Mouse (Mus musculus) Patski (cell line): ENCODE results near the gene Itga4. TPM values are rescaled to one million over a fixed set of nuclear protein-coding genes. Genes with fewer than 3 reads are reported as not detected.

Experiments
- ATAC-seq: fragments of 100-300 bp; one replicate; pipeline ENCODE4 v1.8.0; 2021
- CTCF ChIA-PET: fragments of 350-600 bp; sonication (Branson Sonifier 250); formaldehyde crosslinking; loops from one replicate; lab custom pipeline; 2022; ENCODE audit warnings: inconsistent platforms; lab: Charles Lee
- POLR2A ChIA-PET: fragments of 350-600 bp; sonication (Branson Sonifier 250); formaldehyde crosslinking; loops from one replicate; lab custom pipeline; 2022; ENCODE audit warnings: antibody characterized with exemption, inconsistent platforms; lab: Charles Lee
- DNase-seq: peaks from one replicate; pipeline ENCODE4 v3.0.0-alpha.2; 2011; ENCODE audit warnings: low read depth, low spot score
- H3K27me3 ChIP-seq: fragments of 371-371 bp; one replicate; pipeline ENCODE4 v1.5.1; 2021
- CTCF ChIP-seq: fragments of 100-300 bp; IDR thresholded peaks from one replicate; pipeline ENCODE4 v1.5.1; 2021
- in situ Hi-C: fragments of 300-500 bp; cut with MboI; formaldehyde crosslinking; loops from 3 replicates; pipeline ENCODE4 v1.11.1; 2018; ENCODE audit warnings: low pct_unique_long_range_greater_than_20kb, mixed read lengths
- polyA plus RNA-seq: library from polyadenylated mRNA; unstranded; gene quantifications from one replicate; pipeline ENCODE4 v1.2.3, GENCODE M21; 2021

Itga4 gene
- 0.04 TPM for polyA plus RNA-seq

- in situ Hi-C loops = no loop called here
- no peak for ATAC-seq
- DNase-seq = no peak
- TF ChIP-seq CTCF = no peak
- POLR2A ChIA-PET = no interaction called here
- CTCF ChIA-PET = interaction anchor here (1.0 to 1.1 kb wide), 2 partner anchors 8 to 341 kb away, joined by 3 read pairs; no protein-coding TSS in a partner anchor
- no peaks in the 10 kb centered on the region for H3K27me3 ChIP-seq
Observed at GRCm38 (mm10) chr2:79255192-79256000, at the start of gene Itga4. Gene Itga4, plus strand, starts transcription at chr2:79255426.

- CTCF ChIA-PET = no interaction called here
- in situ Hi-C loops = no loop called here
- DNase-seq = no peak
- no peak for TF ChIP-seq CTCF
- POLR2A ChIA-PET = no interaction called here
- no peak for ATAC-seq
- no peaks in the 10 kb centered on the region for H3K27me3 ChIP-seq
Observed at GRCm38 (mm10) chr2:79206191-79206755, 49.0 kb upstream of the Itga4 start.

- ChIA-PET POLR2A (no interaction called here), CTCF (no interaction called here)
- TF ChIP-seq CTCF = no peak
- DNase-seq = no peak
- H3K27me3 ChIP-seq = no peaks in the 10 kb centered on the region
- ATAC-seq = no peak
- in situ Hi-C loops = no loop called here
Observed at GRCm38 (mm10) chr2:79214982-79215381, 40.2 kb upstream of the Itga4 start.

- in situ Hi-C loops = no loop called here
- ChIA-PET CTCF (no interaction called here), POLR2A (no interaction called here)
- no peaks in the 10 kb centered on the region for H3K27me3 ChIP-seq
- TF ChIP-seq CTCF = no peak
- DNase-seq (no peak), ATAC-seq (no peak)
Observed at GRCm38 (mm10) chr2:79215479-79215878, 39.7 kb upstream of the Itga4 start.

- POLR2A ChIA-PET = no interaction called here
- ATAC-seq = no peak
- no peak for DNase-seq
Observed at GRCm38 (mm10) chr2:79224714-79225426, 30.4 kb upstream of the Itga4 start.

GRCm38 (mm10) chr2:79227805-79228241, 27.4 kb upstream of the Itga4 start:
- ChIA-PET CTCF (no interaction called here), POLR2A (no interaction called here)
- DNase-seq (no peak), ATAC-seq (peak; percentile 31)
- H3K27me3 ChIP-seq = peaks cover 6% of the 10 kb centered on the region
- in situ Hi-C loops = no loop called here
- no peak for TF ChIP-seq CTCF

More at GRCm38 (mm10) chr2:79224714-79225426, 30.4 kb upstream of the Itga4 start:
- CTCF ChIA-PET = interaction anchor here (0.8 kb wide), 1 partner anchor 13 kb away, joined by 3 read pairs; no protein-coding TSS in a partner anchor
- in situ Hi-C loops = no loop called here
- no peak for TF ChIP-seq CTCF
- peaks cover 6% of the 10 kb centered on the region for H3K27me3 ChIP-seq

- no peaks in the 10 kb centered on the region for H3K27me3 ChIP-seq
- DNase-seq = no peak
- no peak for TF ChIP-seq CTCF
- in situ Hi-C loops = no loop called here
- ChIA-PET CTCF (interaction anchor here (0.8 to 1.7 kb wide), 2 partner anchors 19 to 48 kb away, joined by 3 read pairs; no protein-coding TSS in a partner anchor), POLR2A (no interaction called here)
- ATAC-seq = no peak
Observed at GRCm38 (mm10) chr2:79231056-79231949, 23.9 kb upstream of the Itga4 start.

- H3K27me3 ChIP-seq = peaks cover 2% of the 10 kb centered on the region
- ChIA-PET CTCF (no interaction called here), POLR2A (no interaction called here)
- ATAC-seq (no peak), DNase-seq (no peak)
- no peak for TF ChIP-seq CTCF
- in situ Hi-C loops = no loop called here
Observed at GRCm38 (mm10) chr2:79235767-79236487, 19.3 kb upstream of the Itga4 start.

GRCm38 (mm10) chr2:79237216-79237615, 18.0 kb upstream of the Itga4 start:
- ChIA-PET POLR2A (no interaction called here), CTCF (interaction anchor here (0.5 to 1.1 kb wide), 2 partner anchors 12 to 34 kb away, joined by 3 read pairs; no protein-coding TSS in a partner anchor)
- DNase-seq (no peak), ATAC-seq (no peak)
- no peak for TF ChIP-seq CTCF
- in situ Hi-C loops = no loop called here
- H3K27me3 ChIP-seq = peaks cover 2% of the 10 kb centered on the region
